Comparison of ENCODE assay signal across 8 mouse cellular contexts in the genomic region with DNA sequence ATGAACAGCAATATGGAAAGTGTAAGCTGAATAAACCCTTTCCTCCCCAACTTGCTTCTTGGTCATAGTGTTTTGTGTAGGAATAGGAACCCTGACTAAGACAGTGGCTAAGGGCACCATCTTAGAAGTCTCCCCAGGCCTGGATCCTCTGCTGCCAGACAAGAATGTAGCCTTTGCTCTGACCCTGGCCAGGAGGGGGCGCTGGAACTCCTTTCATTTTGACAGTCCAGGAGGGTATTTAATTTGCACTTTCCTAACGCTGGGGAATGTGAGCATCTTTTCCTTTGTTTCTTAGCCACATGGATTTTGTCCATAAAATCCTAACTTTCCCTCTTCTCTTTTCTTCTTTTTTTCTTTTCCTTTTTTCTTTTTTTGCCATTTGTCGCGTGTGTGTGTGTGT. TPM values are rescaled to one million over a fixed set of nuclear protein-coding genes. Genes with fewer than 3 reads are reported as not detected.
DNase-seq lines count a peak whose midpoint lies in the region; ATAC-seq and TF ChIP-seq lines count a peak whose summit lies in the region.

No protein-coding gene starts in this region.

- no peak for ATAC-seq in forebrain, embryonic 14.5 days
- ATAC-seq in forebrain, embryonic 15.5 days (replicated peaks), result no peak
- peak; percentile 47; the same call in 1 of the 2 replicates for ATAC-seq in megakaryocyte, adult 5-6 weeks (ENCODE audit: poor library complexity, severe bottlenecking)
- ATAC-seq in stomach, postnatal 0 days (ENCODE audit: low FRiP score, low TSS enrichment), result no peak

- no peak overlapping the region for H3K4me2 ChIP-seq in forebrain, embryonic 14.5 days (ENCODE audit: low read length)
- H3K4me2 ChIP-seq in forebrain, embryonic 15.5 days (replicated peaks), result no peak overlapping the region
- H3K4me2 ChIP-seq in stomach, postnatal 0 days (replicated peaks; ENCODE audit: low read depth), result no peak overlapping the region

- H3K27me3 ChIP-seq in forebrain, embryonic 14.5 days (replicated peaks; ENCODE audit: control insufficient read depth, insufficient read depth, low read length), result 0 out of 2 replicates have a peak, but pooled peaks cover 3% of the 10 kb centered on the region
- no peaks in the 10 kb centered on the region for H3K27me3 ChIP-seq in forebrain, embryonic 15.5 days
- no peaks in the 10 kb centered on the region for H3K27me3 ChIP-seq in stomach, postnatal 0 days (ENCODE audit: control insufficient read depth, insufficient read depth, low read length)

- DNase-seq in forebrain, embryonic 14.5 days (ENCODE audit: low spot score), result peak; percentile 69
- DNase-seq in ES-CJ7 (ENCODE audit: low read depth, low spot score), result peak; percentile 67
- peak; percentile 78 for DNase-seq in cerebellum, adult 11-12 months
- peak; percentile 81 for DNase-seq in gastrocnemius, postnatal 10 days
- peak; percentile 62 to 90 for DNase-seq in layer of hippocampus, adult 2 months (ENCODE audit: low spot score in 2 of 2)
- DNase-seq in stomach, postnatal 0 days (ENCODE audit: low spot score), result peak; percentile 68

- WGBS in forebrain, embryonic 14.5 days, result 47% methylated on average over 4 of the region's 4 CpGs
- WGBS in forebrain, embryonic 15.5 days, result 45% methylated on average over 4 of the region's 4 CpGs
- WGBS in stomach, postnatal 0 days, result 53% methylated on average over 4 of the region's 4 CpGs

- peak; percentile 82 for TF ChIP-seq CTCF in layer of hippocampus, adult 2 months (conservative IDR thresholded peaks at IDR 0.05)
- peak; percentile 76 for TF ChIP-seq CTCF in stomach, postnatal 0 days (IDR thresholded peaks at IDR 0.05; ENCODE audit: low read depth)

- H3K27ac ChIP-seq in forebrain, embryonic 14.5 days (ENCODE audit: low read depth, low read length), result no peak overlapping the region
- no peak overlapping the region for H3K27ac ChIP-seq in forebrain, embryonic 15.5 days (replicated peaks)
- no peak overlapping the region for H3K27ac ChIP-seq in layer of hippocampus, adult 2 months
- no peak overlapping the region for H3K27ac ChIP-seq in stomach, postnatal 0 days (replicated peaks)

- no peaks in the 10 kb centered on the region; the same call in 1 of the 2 replicates for H3K4me1 ChIP-seq in forebrain, embryonic 14.5 days (ENCODE audit: control insufficient read depth, insufficient read depth, low read length)
- H3K4me1 ChIP-seq in forebrain, embryonic 15.5 days, result peaks cover 13% of the 10 kb centered on the region
- H3K4me1 ChIP-seq in stomach, postnatal 0 days (replicated peaks; ENCODE audit: control insufficient read depth, insufficient read depth), result no peaks in the 10 kb centered on the region; the same call in 1 of the 2 replicates

- H3K36me3 ChIP-seq in forebrain, embryonic 14.5 days (ENCODE audit: control insufficient read depth, insufficient read depth, low read length), result no peaks in the 10 kb centered on the region
- no peaks in the 10 kb centered on the region for H3K36me3 ChIP-seq in forebrain, embryonic 15.5 days
- H3K36me3 ChIP-seq in stomach, postnatal 0 days (ENCODE audit: control insufficient read depth, insufficient read depth, low read length), result no peaks in the 10 kb centered on the region

- no peaks in the 10 kb centered on the region for H3K9me3 ChIP-seq in forebrain, embryonic 14.5 days (replicated peaks; ENCODE audit: control insufficient read depth, low read length)
- no peaks in the 10 kb centered on the region for H3K9me3 ChIP-seq in forebrain, embryonic 15.5 days
- no peaks in the 10 kb centered on the region for H3K9me3 ChIP-seq in stomach, postnatal 0 days (ENCODE audit: control insufficient read depth, low read length)

- no peak for TF ChIP-seq EP300 in stomach, postnatal 0 days (optimal IDR thresholded peaks at IDR 0.05)

- no peak overlapping the region for H3K4me3 ChIP-seq in forebrain, embryonic 14.5 days (ENCODE audit: low read depth, low read length)
- H3K4me3 ChIP-seq in forebrain, embryonic 15.5 days, result no peak overlapping the region
- no peak overlapping the region for H3K4me3 ChIP-seq in layer of hippocampus, adult 2 months
- no peak overlapping the region for H3K4me3 ChIP-seq in stomach, postnatal 0 days (ENCODE audit: low read depth, low read length)

- H3K9ac ChIP-seq in forebrain, embryonic 14.5 days (ENCODE audit: low read length), result no peak overlapping the region
- no peak overlapping the region for H3K9ac ChIP-seq in forebrain, embryonic 15.5 days (replicated peaks)
- H3K9ac ChIP-seq in stomach, postnatal 0 days (ENCODE audit: low read length), result no peak overlapping the region

RNA-seq across cellular contexts. Expression of a gene that starts 18.7 kb away (rescaled TPM):
- polyA plus RNA-seq in forebrain, embryonic 14.5 days (2014; fragmentation: Nextera tagmentation; extraction: Ambion mirVana), result 3.4 and 5.3 TPM in 2 replicates
- 7.9 and 8.4 TPM in 2 replicates for polyA plus RNA-seq in forebrain, embryonic 15.5 days (2015; fragmentation: Nextera tagmentation; extraction: Ambion mirVana)
- total RNA-seq in gastrocnemius, postnatal 10 days (2021), result under 1 TPM; 0.94 to 0.99 TPM
- 10 to 100 TPM; 85.0 to 89.1 TPM for total RNA-seq in layer of hippocampus, adult 2 months (2021)
- total RNA-seq in megakaryocyte, adult 5-6 weeks (2015), result 0.16 TPM in 1 of 2 replicates, not detected in the other
- total RNA-seq in megakaryocyte, adult 5-6 weeks (2017), result 0.18 TPM in 1 of 2 replicates, not detected in the other
- polyA plus RNA-seq in stomach, postnatal 0 days (2015; fragmentation: Nextera tagmentation; extraction: Ambion mirVana), result 5.2 and 5.7 TPM in 2 replicates

Comparison
In these comparisons a context has a peak if more than half of its experiments do, and no peak if none do; other contexts are left out.
1. RNA of a gene that starts 18.7 kb away (total RNA-seq): 85.0 to 89.1 TPM in layer of hippocampus, adult 2 months; 0.94 to 0.99 TPM in gastrocnemius, postnatal 10 days and 0.16 to 0.18 TPM in megakaryocyte, adult 5-6 weeks; every median in the first group is over 10 times any median in the second.
2. Peak in every context shown above with its lines, with median percentiles within 50 percentile points of each other: DNase-seq.